Mouse (Mus musculus): ENCODE measurements around the gene Olfr646. TPM values are rescaled to one million over a fixed set of nuclear protein-coding genes. Genes with fewer than 3 reads are reported as not detected.

Olfr646 gene
- 0.02 TPM in 1 of 2 replicates, not detected in the other for polyA plus RNA-seq (2012)

GRCm38 (mm10) chr7:104104757-104104972 is at the start of gene Olfr646:
Olfr646 (plus strand) TSS chr7:104104873.

DNA sequence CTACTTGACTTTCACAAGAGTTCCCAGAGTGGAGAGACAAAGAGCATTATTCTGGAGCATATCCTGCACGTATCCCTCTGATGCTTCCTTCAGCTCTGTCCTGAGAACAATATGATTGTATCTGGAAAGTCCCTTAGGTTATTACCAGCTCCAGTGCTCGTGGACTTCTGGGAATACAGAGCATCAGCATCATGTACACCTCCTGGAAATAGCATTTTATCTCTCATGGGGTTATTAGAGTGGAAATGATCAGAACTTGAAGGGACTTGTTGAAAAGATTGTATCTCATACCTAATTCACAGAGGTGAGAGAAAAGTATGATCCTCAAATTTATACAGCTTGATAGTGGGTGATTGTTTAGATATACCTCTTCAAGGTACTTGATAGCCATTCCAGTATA is 43.3 kb upstream of the Olfr646 start, which contains the start of gene 4930516K23Rik:
Gene 4930516K23Rik, minus strand, starts transcription at position 101 of the 400 bp plus-strand sequence.

GRCm38 (mm10) chr7:104071769-104072168 is 32.9 kb upstream of the Olfr646 start, which contains the start of gene Olfr644:
Olfr644 (minus strand) TSS chr7:104071869.

GRCm38 (mm10) chr7:104085365-104085764 is 19.3 kb upstream of the Olfr646 start, which contains the start of gene Olfr645:
Olfr645 (minus strand) TSS chr7:104085465.

DNA sequence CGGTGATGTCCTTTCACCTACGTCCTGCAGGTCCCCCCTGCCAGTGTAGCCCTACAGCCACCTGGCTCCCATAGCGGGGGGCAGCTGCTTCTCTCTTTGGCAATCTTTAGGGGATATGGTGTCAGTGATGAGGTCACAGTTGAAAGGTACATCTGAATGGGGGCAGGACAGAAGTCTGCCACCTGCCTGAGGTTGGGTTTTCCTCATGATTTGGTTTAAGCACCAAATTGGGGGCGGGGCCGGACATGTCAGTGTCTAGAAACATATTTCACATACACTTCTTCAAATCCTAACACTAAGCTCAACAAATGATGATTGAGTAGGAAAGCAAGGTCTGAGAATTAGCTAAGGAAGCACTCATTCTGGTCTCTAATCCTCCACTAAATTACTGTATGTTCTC is 25.1 kb downstream of the Olfr646 start, which contains the start of gene Ubqln5:
Gene Ubqln5, minus strand, starts transcription at position 101 of the 400 bp plus-strand sequence.

GRCm38 (mm10) chr7:104137305-104137704 is 32.6 kb downstream of the Olfr646 start, which contains the start of gene Olfr643:
Olfr643 (minus strand) TSS chr7:104137405.

GRCm38 (mm10) chr7:104143179-104143578 is 38.5 kb downstream of the Olfr646 start, which contains the start of gene Ubqln3:
Ubqln3 (minus strand) TSS chr7:104143279.

GRCm38 (mm10) chr7:104150456-104150855 is 45.8 kb downstream of the Olfr646 start, which contains the start of gene Ubqlnl:
Ubqlnl (minus strand) TSS chr7:104150556.

Other genes starting within 250 kb of the Olfr646 start
- gene Olfr66, start 218.6 kb upstream of the Olfr646 start, polyA plus RNA-seq (2012), result not detected in 2 replicates
- gene Olfr64, start 210.4 kb upstream of the Olfr646 start, polyA plus RNA-seq (2012), result 0.02 TPM in 1 of 2 replicates, not detected in the other
- not detected in 2 replicates for gene Olfr65, start 201.4 kb upstream of the Olfr646 start, polyA plus RNA-seq (2012)
- gene Olfr631, start 176.0 kb upstream of the Olfr646 start, polyA plus RNA-seq (2012), result not detected in 2 replicates
- not detected in 2 replicates for gene Olfr632, start 170.5 kb upstream of the Olfr646 start, polyA plus RNA-seq (2012)
- not detected in 2 replicates for gene Olfr633, start 160.4 kb upstream of the Olfr646 start, polyA plus RNA-seq (2012)
- gene Olfr635, start 133.7 kb upstream of the Olfr646 start, polyA plus RNA-seq (2012), result 0.01 TPM in 1 of 2 replicates, not detected in the other
- not detected in 2 replicates for gene Olfr638, start 106.1 kb upstream of the Olfr646 start, polyA plus RNA-seq (2012)
- 0.01 TPM in 1 of 2 replicates, not detected in the other for gene Olfr639, start 87.6 kb upstream of the Olfr646 start, polyA plus RNA-seq (2012)
- gene Olfr640, start 79.3 kb upstream of the Olfr646 start, polyA plus RNA-seq (2012), result not detected in 2 replicates
- gene Olfr641, start 69.4 kb upstream of the Olfr646 start, polyA plus RNA-seq (2012), result not detected in 2 replicates
- not detected in 2 replicates for gene Olfr642, start 52.2 kb upstream of the Olfr646 start, polyA plus RNA-seq (2012)
- not detected in 2 replicates for gene 4930516K23Rik, start 43.4 kb upstream of the Olfr646 start, polyA plus RNA-seq (2012)
- gene Olfr644, start 33.0 kb upstream of the Olfr646 start, polyA plus RNA-seq (2012), result not detected in 2 replicates
- gene Olfr645, start 19.4 kb upstream of the Olfr646 start, polyA plus RNA-seq (2012), result not detected in 2 replicates
- 0.03 TPM in 1 of 2 replicates, not detected in the other for gene Ubqln5, start 25.0 kb downstream of the Olfr646 start, polyA plus RNA-seq (2012)
- gene Olfr643, start 32.5 kb downstream of the Olfr646 start, polyA plus RNA-seq (2012), result not detected in 2 replicates
- gene Ubqln3, start 38.4 kb downstream of the Olfr646 start, polyA plus RNA-seq (2012), result not detected in 2 replicates
- gene Ubqlnl, start 45.7 kb downstream of the Olfr646 start, polyA plus RNA-seq (2012), result not detected in 2 replicates
- gene Olfm5, start 60.0 kb downstream of the Olfr646 start, polyA plus RNA-seq (2012), result not detected in 2 replicates
- gene Olfr648, start 78.5 kb downstream of the Olfr646 start, polyA plus RNA-seq (2012), result not detected in 2 replicates
- not detected in 2 replicates for gene Olfr649, start 91.1 kb downstream of the Olfr646 start, polyA plus RNA-seq (2012)
- gene Trim6, start 113.9 kb downstream of the Olfr646 start, polyA plus RNA-seq (2012), result 0.40 and 1.2 TPM in 2 replicates
- 0.38 and 0.74 TPM in 2 replicates for gene Trim34a, start 139.6 kb downstream of the Olfr646 start, polyA plus RNA-seq (2012)
- 0.14 and 0.16 TPM in 2 replicates for gene Trim5, start 183.2 kb downstream of the Olfr646 start, polyA plus RNA-seq (2012)
- 2.4 and 3.0 TPM in 2 replicates for gene Trim12a, start 210.6 kb downstream of the Olfr646 start, polyA plus RNA-seq (2012)
- not detected in 2 replicates for gene Trim34b, start 224.6 kb downstream of the Olfr646 start, polyA plus RNA-seq (2012)
- 0.45 and 0.74 TPM in 2 replicates for gene Trim12c, start 248.5 kb downstream of the Olfr646 start, polyA plus RNA-seq (2012)

Measured in megakaryocyte-erythroid progenitor cell, adult 5 weeks (primary cell).